Mouse (Mus musculus) liver, embryonic 16.5 days (tissue): Measurements from ENCODE around the gene Maea. TPM values are rescaled to one million over a fixed set of nuclear protein-coding genes. Genes with fewer than 3 reads are reported as not detected.

Source experiments
- ATAC-seq: fragments of 200-750 bp; cut with Nextera tagmentation; 2 replicates; pipeline ENCODE4 v1.8.0; 2017; ENCODE audit warnings: low read depth, mild to moderate bottlenecking, moderate number of reproducible peaks, moderate library complexity
- H3K27ac ChIP-seq: fragments of 300-500 bp; sonication (generic); 2 replicates; pipeline ENCODE4 v1.5.1; 2014; ENCODE audit warnings: mild to moderate bottlenecking, low read length
- H3K27me3 ChIP-seq: fragments of 300-500 bp; sonication (generic); 2 replicates; pipeline ENCODE4 v1.6.1; 2014; ENCODE audit warnings: low read depth, low read length, mixed read lengths; ENCODE audit not compliant: control insufficient read depth, insufficient read depth
- H3K36me3 ChIP-seq: fragments of 300-500 bp; sonication (generic); 2 replicates; pipeline ENCODE4 v1.6.1; 2014; ENCODE audit warnings: mild to moderate bottlenecking; ENCODE audit not compliant: control insufficient read depth, insufficient read depth
- H3K4me1 ChIP-seq: fragments of 300-500 bp; sonication (generic); 2 replicates; pipeline ENCODE4 v1.6.1; 2014; ENCODE audit warnings: low read depth, low read length, mixed read lengths; ENCODE audit not compliant: control insufficient read depth
- H3K4me2 ChIP-seq: fragments of 300-500 bp; sonication (generic); 2 replicates; pipeline ENCODE4 v1.6.1; 2014; ENCODE audit warnings: low read depth, low read length, mixed read lengths
- H3K4me3 ChIP-seq: fragments of 300-500 bp; sonication (generic); 2 replicates; pipeline ENCODE4 v1.5.1; 2014; ENCODE audit warnings: low read depth, mild to moderate bottlenecking, low read length
- H3K9ac ChIP-seq: fragments of 300-500 bp; sonication (generic); 2 replicates; pipeline ENCODE4 v1.6.1; 2014; ENCODE audit warnings: low read depth, low read length
- H3K9me3 ChIP-seq: fragments of 300-500 bp; sonication (generic); replicated peaks from 2 replicates; pipeline ENCODE4 v1.6.1; 2016; ENCODE audit warnings: low read length; ENCODE audit not compliant: control insufficient read depth
- WGBS: fragments of 180-500 bp; shearing (Covaris S2); extraction: QIAGEN DNeasy Blood & Tissue Kit; methylation state at CpG from one replicate; pipeline ENCODE4 v1.1.7; 2014; ENCODE audit not compliant: insufficient replicate concordance; 5-methylcytosine and 5-hydroxymethylcytosine counted together
- polyA plus RNA-seq: library from polyadenylated mRNA; unstranded; fragments of >200 nt; fragmentation: Nextera tagmentation; extraction: Ambion mirVana; gene quantifications from 2 replicates; pipeline ENCODE4 v1.2.1, GENCODE M21; 2015

Maea gene
- polyA plus RNA-seq, 1 experiment from 2014 or later = 46.2 TPM

- H3K27ac ChIP-seq = no peak overlapping the region
- no peaks in the 10 kb centered on the region for H3K9me3 ChIP-seq
- H3K36me3 ChIP-seq = no peaks in the 10 kb centered on the region
- ATAC-seq = no peak
- no peak overlapping the region for H3K9ac ChIP-seq
- WGBS = 30% methylated on average over 3 of the region's 3 CpGs
- H3K4me2 ChIP-seq = no peak overlapping the region
- no peak overlapping the region for H3K4me3 ChIP-seq
- no peaks in the 10 kb centered on the region for H3K27me3 ChIP-seq
- no peaks in the 10 kb centered on the region for H3K4me1 ChIP-seq
Measured at GRCm38 (mm10) chr5:33420313-33420712, 85.0 kb downstream of the Maea start.

Other genes starting within 250 kb of the Maea start
- 0.74 TPM in 1 of 2 replicates, not detected in the other for gene Slc5a1, start 231.3 kb upstream of the Maea start, polyA plus RNA-seq
- gene Spon2, start 117.1 kb upstream of the Maea start, polyA plus RNA-seq = 24.9 and 31.0 TPM in 2 replicates
- 159 and 168 TPM in 2 replicates for gene Ctbp1, start 60.5 kb upstream of the Maea start, polyA plus RNA-seq
- 3.0 and 3.1 TPM in 2 replicates for gene Uvssa, start 43.0 kb downstream of the Maea start, polyA plus RNA-seq
- not detected in 2 replicates for gene Nkx1-1, start 98.5 kb downstream of the Maea start, polyA plus RNA-seq